Mouse (Mus musculus) subcutaneous adipose tissue, adult 2 months (tissue): ENCODE data around the gene Plscr1. TPM values are rescaled to one million over a fixed set of nuclear protein-coding genes. Genes with fewer than 3 reads are reported as not detected.

ENCODE experiments used
- polyA plus RNA-seq: library from polyadenylated mRNA; depleted of rRNA; stranded (reverse); fragments of >200 nt; gene quantifications from 2 replicates; pipeline ENCODE4 v1.2.3, GENCODE M21; 2012; ENCODE audit warnings: low replicate concordance; rRNA removed

Gene Plscr1
- 2.8 and 14.5 TPM in 2 replicates for polyA plus RNA-seq

GRCm38 (mm10) chr9:92249447-92249852, at the start of gene Plscr1:
Gene Plscr1, plus strand, starts transcription at chr9:92249750.

GRCm38 (mm10) chr9:92275486-92276207, 26.1 kb downstream of the Plscr1 start, which contains the start of gene Plscr2:
Gene Plscr2, plus strand, starts transcription at chr9:92275602.

GRCm38 (mm10) chr9:92309077-92309476, 59.5 kb downstream of the Plscr1 start, which contains the start of gene 1700057G04Rik:
Gene 1700057G04Rik, plus strand, starts transcription at chr9:92309377.

Other genes with a start within 250 kb of the Plscr1 start
- not detected in 2 replicates for gene Plscr5, start 56.8 kb upstream of the Plscr1 start, polyA plus RNA-seq
- 5.1 and 5.8 TPM in 2 replicates for gene Plscr2, start 25.9 kb downstream of the Plscr1 start, polyA plus RNA-seq
- not detected in 2 replicates for gene 1700057G04Rik, start 59.6 kb downstream of the Plscr1 start, polyA plus RNA-seq
- gene Plscr4, start 207.6 kb downstream of the Plscr1 start, polyA plus RNA-seq = 17.2 and 23.4 TPM in 2 replicates